Mouse (Mus musculus) gastrocnemius, postnatal 25 days (tissue): ENCODE measurements at regions not wholly inside any gene's neighbourhood (a gene's known extent, or its start where the extent isn't known, plus 50 kb on each side); places are given as distances from the start of the nearest gene placed in this dataset.

Experiments
- DNase-seq: peaks from one replicate; pipeline ENCODE4 v3.0.0; 2022

GRCm38 (mm10) chr4:71226653-71227052 lies 531.1 kb downstream of the Gm11232 start:
- DNase-seq = no peak

- DNase-seq = no peak
These were observed 539.7 kb downstream of the Gm11232 start for GRCm38 (mm10) chr4:71218060-71218459.

- DNase-seq = no peak
These were observed 570.0 kb downstream of the Gm11232 start for GRCm38 (mm10) chr4:71187801-71188200.

DNA sequence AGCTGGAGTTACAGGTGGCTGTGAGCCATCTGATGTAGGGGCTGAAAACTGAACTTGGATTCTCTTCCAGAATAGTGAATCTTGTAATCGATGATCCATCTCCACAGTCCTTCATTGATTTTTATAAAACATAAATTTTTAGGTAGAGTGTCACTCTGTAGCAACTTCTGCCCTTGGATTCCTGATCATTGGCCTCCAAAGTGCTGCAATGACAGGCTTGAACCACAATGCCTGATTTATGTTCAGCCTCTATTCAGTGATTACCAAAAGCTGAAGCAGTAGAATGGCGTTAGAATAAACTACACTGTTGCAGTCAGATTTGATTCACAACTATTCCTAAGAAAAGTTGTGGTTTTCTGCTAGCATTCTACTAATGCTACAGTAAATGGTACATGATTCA lies 580.1 kb downstream of the Gm11232 start:
- no peak for DNase-seq

DNA sequence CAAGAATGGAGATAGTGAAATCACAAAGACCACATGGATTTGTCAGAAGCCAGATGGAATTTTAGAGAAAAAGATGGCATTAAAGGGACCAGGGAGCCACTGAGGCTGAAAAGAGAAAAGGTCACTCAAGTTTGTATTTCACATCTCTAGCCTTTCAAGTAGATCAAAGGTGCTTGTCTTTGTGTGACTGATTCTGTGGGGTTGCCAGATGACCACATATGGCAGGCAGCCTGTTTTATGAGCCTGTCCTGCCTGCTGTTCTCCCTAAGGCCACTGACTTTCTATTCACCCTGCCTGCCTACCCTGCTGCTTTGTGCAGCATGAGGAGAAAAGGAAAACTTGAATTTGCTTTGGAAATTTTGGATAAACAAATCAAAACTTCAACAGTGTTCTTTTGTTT lies 592.0 kb downstream of the Gm11232 start:
- DNase-seq = peak; percentile 6

DNA sequence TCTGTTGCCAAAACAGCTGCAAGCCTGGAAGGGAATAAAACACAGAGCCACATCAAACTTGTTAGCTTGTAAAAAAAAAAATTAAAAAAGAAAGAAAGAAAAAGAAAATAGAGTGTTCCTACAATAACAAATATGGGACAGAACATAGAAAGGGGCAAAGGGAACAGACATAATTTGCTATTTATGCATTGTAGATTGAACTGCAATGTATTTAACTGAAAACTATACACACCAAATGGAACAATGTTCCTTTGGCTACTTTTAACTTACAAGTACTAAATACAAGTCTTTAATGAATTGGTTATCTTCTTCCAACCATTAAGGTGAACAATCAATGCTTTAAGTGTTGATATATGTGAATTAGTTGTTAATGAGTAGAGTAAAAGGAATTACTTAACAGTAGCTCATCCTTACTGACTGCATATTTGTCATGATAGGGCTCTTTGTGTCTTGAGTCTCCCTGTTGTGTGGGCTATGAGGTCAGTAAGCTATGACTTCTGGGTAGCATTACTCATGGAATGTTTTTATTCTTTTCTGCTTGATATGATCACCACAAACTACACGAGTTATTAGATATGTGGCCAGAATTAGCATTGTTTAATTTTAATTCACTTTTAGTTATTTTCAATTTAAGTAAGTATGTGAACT lies 597.0 kb upstream of the Megf9 start:
- no peak for DNase-seq

DNA sequence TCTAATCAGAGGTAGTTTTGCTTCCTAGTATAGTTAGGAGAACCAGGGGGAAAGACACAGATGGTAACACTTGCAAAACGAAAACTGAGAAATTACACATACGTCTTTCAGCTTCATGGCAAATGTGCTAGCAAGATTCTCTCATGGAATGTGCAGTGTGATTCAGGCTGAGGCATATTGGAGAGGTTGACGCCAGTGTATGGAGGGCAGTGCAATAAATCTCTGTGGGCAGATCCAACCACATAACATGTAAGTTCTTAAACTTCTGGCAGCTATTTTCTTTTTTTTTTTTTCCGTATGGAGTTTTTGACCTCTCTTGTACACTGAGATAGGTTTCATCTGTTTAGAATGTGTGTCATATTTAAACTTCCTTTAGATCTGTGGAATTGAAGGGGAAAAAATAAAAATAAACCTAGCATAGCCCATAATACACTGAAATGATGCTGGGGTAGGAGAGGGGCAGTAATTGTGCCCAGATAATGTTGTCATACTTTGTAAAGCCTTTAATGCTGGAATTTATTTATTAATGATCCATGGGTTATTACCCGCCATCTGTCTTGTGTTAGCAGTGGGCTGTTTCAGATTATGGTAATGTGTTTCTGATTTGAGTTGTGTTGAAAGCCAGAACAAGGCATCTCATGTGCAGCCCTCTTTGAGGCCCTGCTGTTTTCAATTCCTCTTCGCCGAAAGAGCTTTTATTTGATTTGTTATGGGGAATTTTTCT lies 596.3 kb upstream of the Megf9 start:
- peak; percentile 5 for DNase-seq

GRCm38 (mm10) chr4:71129306-71129705 lies 594.5 kb upstream of the Megf9 start:
- DNase-seq = no peak
